Mouse (Mus musculus): ENCODE data around the gene Col16a1. TPM values are rescaled to one million over a fixed set of nuclear protein-coding genes. Genes with fewer than 3 reads are reported as not detected.

The Col16a1 gene
- polyA plus RNA-seq, 1 experiment: 44.3 TPM

GRCm38 (mm10) chr4:130012234-130012633 lies 35.4 kb upstream of the Col16a1 start:
- H3K27ac ChIP-seq (ENCODE audit: insufficient read depth, low read length): no peak overlapping the region
- H3K4me1 ChIP-seq (ENCODE audit: control insufficient read depth, insufficient read depth, low read length): peaks cover 38% of the 10 kb centered on the region
- TF ChIP-seq CTCF (IDR thresholded peaks at IDR 0.05; ENCODE audit: borderline replicate concordance, insufficient read depth, low read depth, low read length): no peak
- TF ChIP-seq POLR2A (IDR thresholded peaks at IDR 0.05; ENCODE audit: borderline replicate concordance, insufficient read depth, low read length): no peak
- H3K27me3 ChIP-seq (ENCODE audit: control insufficient read depth, insufficient read depth, low read length): no peaks in the 10 kb centered on the region
- no peak overlapping the region for H3K4me3 ChIP-seq (replicated peaks; ENCODE audit: insufficient read depth, low read depth, low read length)
- 26% methylated on average over 6 of the region's 6 CpGs for WGBS
- DNase-seq: peak; percentile 43 to 44

GRCm38 (mm10) chr4:130013111-130013510 lies 34.5 kb upstream of the Col16a1 start:
- 51% methylated on average over 10 of the region's 10 CpGs for WGBS
- Histone ChIP-seq H3K27ac (ENCODE audit: insufficient read depth, low read length) (no peak overlapping the region), H3K4me1 (ENCODE audit: control insufficient read depth, insufficient read depth, low read length) (peaks cover 32% of the 10 kb centered on the region), H3K27me3 (ENCODE audit: control insufficient read depth, insufficient read depth, low read length) (no peaks in the 10 kb centered on the region), H3K4me3 (replicated peaks; ENCODE audit: insufficient read depth, low read depth, low read length) (no peak overlapping the region)
- no peak for DNase-seq
- TF ChIP-seq CTCF (IDR thresholded peaks at IDR 0.05; ENCODE audit: borderline replicate concordance, insufficient read depth, low read depth, low read length) (no peak), POLR2A (IDR thresholded peaks at IDR 0.05; ENCODE audit: borderline replicate concordance, insufficient read depth, low read length) (no peak)

- TF ChIP-seq POLR2A (IDR thresholded peaks at IDR 0.05; ENCODE audit: borderline replicate concordance, insufficient read depth, low read length) (no peak), CTCF (IDR thresholded peaks at IDR 0.05; ENCODE audit: borderline replicate concordance, insufficient read depth, low read depth, low read length) (no peak)
- Histone ChIP-seq H3K27ac (ENCODE audit: insufficient read depth, low read length) (no peak overlapping the region), H3K4me3 (replicated peaks; ENCODE audit: insufficient read depth, low read depth, low read length) (no peak overlapping the region), H3K27me3 (ENCODE audit: control insufficient read depth, insufficient read depth, low read length) (no peaks in the 10 kb centered on the region), H3K4me1 (ENCODE audit: control insufficient read depth, insufficient read depth, low read length) (peaks cover 19% of the 10 kb centered on the region)
- WGBS: 68% methylated on average over 4 of the region's 4 CpGs
- no peak for DNase-seq
Measured at GRCm38 (mm10) chr4:130016010-130016409, 31.6 kb upstream of the Col16a1 start.

- Histone ChIP-seq H3K4me3 (replicated peaks; ENCODE audit: insufficient read depth, low read depth, low read length) (no peak overlapping the region), H3K27ac (ENCODE audit: insufficient read depth, low read length) (no peak overlapping the region), H3K4me1 (ENCODE audit: control insufficient read depth, insufficient read depth, low read length) (peaks cover 9% of the 10 kb centered on the region), H3K27me3 (ENCODE audit: control insufficient read depth, insufficient read depth, low read length) (no peaks in the 10 kb centered on the region)
- DNase-seq: no peak
- 82% methylated on average over 18 of the region's 18 CpGs for WGBS
- TF ChIP-seq CTCF (IDR thresholded peaks at IDR 0.05; ENCODE audit: borderline replicate concordance, insufficient read depth, low read depth, low read length): no peak
- no peak for TF ChIP-seq POLR2A (IDR thresholded peaks at IDR 0.05; ENCODE audit: borderline replicate concordance, insufficient read depth, low read length)
Measured at GRCm38 (mm10) chr4:130017036-130017674, 30.5 kb upstream of the Col16a1 start.

GRCm38 (mm10) chr4:130022952-130023351 lies 24.7 kb upstream of the Col16a1 start:
- TF ChIP-seq POLR2A (IDR thresholded peaks at IDR 0.05; ENCODE audit: borderline replicate concordance, insufficient read depth, low read length) (no peak), CTCF (IDR thresholded peaks at IDR 0.05; ENCODE audit: borderline replicate concordance, insufficient read depth, low read depth, low read length) (no peak)
- Histone ChIP-seq H3K27ac (ENCODE audit: insufficient read depth, low read length) (no peak overlapping the region), H3K27me3 (ENCODE audit: control insufficient read depth, insufficient read depth, low read length) (no peaks in the 10 kb centered on the region), H3K4me3 (replicated peaks; ENCODE audit: insufficient read depth, low read depth, low read length) (no peak overlapping the region), H3K4me1 (ENCODE audit: control insufficient read depth, insufficient read depth, low read length) (no peaks in the 10 kb centered on the region)
- DNase-seq: no peak
- WGBS: 77% methylated on average over 8 of the region's 8 CpGs

GRCm38 (mm10) chr4:130023511-130024231 lies 24.0 kb upstream of the Col16a1 start:
- Histone ChIP-seq H3K27ac (ENCODE audit: insufficient read depth, low read length) (no peak overlapping the region), H3K27me3 (ENCODE audit: control insufficient read depth, insufficient read depth, low read length) (no peaks in the 10 kb centered on the region), H3K4me1 (ENCODE audit: control insufficient read depth, insufficient read depth, low read length) (no peaks in the 10 kb centered on the region), H3K4me3 (replicated peaks; ENCODE audit: insufficient read depth, low read depth, low read length) (no peak overlapping the region)
- 69% methylated on average over 10 of the region's 10 CpGs for WGBS
- no peak for DNase-seq
- TF ChIP-seq POLR2A (IDR thresholded peaks at IDR 0.05; ENCODE audit: borderline replicate concordance, insufficient read depth, low read length): no peak
- no peak for TF ChIP-seq CTCF (IDR thresholded peaks at IDR 0.05; ENCODE audit: borderline replicate concordance, insufficient read depth, low read depth, low read length)

GRCm38 (mm10) chr4:130025544-130025943 lies 22.1 kb upstream of the Col16a1 start:
- 58% methylated on average over 8 of the region's 8 CpGs for WGBS
- no peak overlapping the region for H3K4me3 ChIP-seq (replicated peaks; ENCODE audit: insufficient read depth, low read depth, low read length)
- DNase-seq: no peak
- H3K27ac ChIP-seq (ENCODE audit: insufficient read depth, low read length): no peak overlapping the region
- no peaks in the 10 kb centered on the region for H3K4me1 ChIP-seq (ENCODE audit: control insufficient read depth, insufficient read depth, low read length)
- no peaks in the 10 kb centered on the region for H3K27me3 ChIP-seq (ENCODE audit: control insufficient read depth, insufficient read depth, low read length)
- TF ChIP-seq CTCF (IDR thresholded peaks at IDR 0.05; ENCODE audit: borderline replicate concordance, insufficient read depth, low read depth, low read length) (no peak), POLR2A (IDR thresholded peaks at IDR 0.05; ENCODE audit: borderline replicate concordance, insufficient read depth, low read length) (no peak)

GRCm38 (mm10) chr4:130031146-130031545 lies 16.5 kb upstream of the Col16a1 start:
- 77% methylated on average over 2 of the region's 2 CpGs for WGBS
- Histone ChIP-seq H3K4me3 (replicated peaks; ENCODE audit: insufficient read depth, low read depth, low read length) (no peak overlapping the region), H3K4me1 (ENCODE audit: control insufficient read depth, insufficient read depth, low read length) (no peaks in the 10 kb centered on the region; the same call in 1 of the 2 replicates), H3K27me3 (ENCODE audit: control insufficient read depth, insufficient read depth, low read length) (no peaks in the 10 kb centered on the region), H3K27ac (ENCODE audit: insufficient read depth, low read length) (no peak overlapping the region)
- TF ChIP-seq CTCF (IDR thresholded peaks at IDR 0.05; ENCODE audit: borderline replicate concordance, insufficient read depth, low read depth, low read length): no peak
- TF ChIP-seq POLR2A (IDR thresholded peaks at IDR 0.05; ENCODE audit: borderline replicate concordance, insufficient read depth, low read length): no peak
- no peak for DNase-seq

Measured in cerebellum, adult 2 months (tissue).